Mouse (Mus musculus) MEL (cell line): ENCODE results near the gene 4931409K22Rik. TPM values are rescaled to one million over a fixed set of nuclear protein-coding genes. Genes with fewer than 3 reads are reported as not detected.

Experiments used
- DNase-seq: peaks from one replicate; pipeline ENCODE4 v3.0.0; 2011; ENCODE audit warnings: low read depth, low spot score
- H3K27ac ChIP-seq: 2 replicates; pipeline ENCODE4 v1.5.1; 2012; ENCODE audit warnings: low read depth, mild to moderate bottlenecking, control low read depth, low read length, moderate library complexity; ENCODE audit not compliant: control insufficient read depth
- H3K27me3 ChIP-seq, 2 experiments: fragments of 150-350 bp in 1 of 2; sonication (generic) in 1 of 2; 2 replicates each; pipeline ENCODE4 v1.6.1; 2012; ENCODE audit warnings: low read length in 2 of 2, mild to moderate bottlenecking in 2 of 2, improper control_type of control experiment in 1 of 2, moderate library complexity in 1 of 2; ENCODE audit not compliant: insufficient read depth in 2 of 2, control insufficient read depth in 1 of 2
- H3K36me3 ChIP-seq, 2 experiments: 2 replicates each; pipeline ENCODE4 v1.6.1; 2012 to 2014; ENCODE audit warnings: low read length in 2 of 2, improper control_type of control experiment in 1 of 2, inconsistent platforms in 1 of 2, mild to moderate bottlenecking in 1 of 2; ENCODE audit not compliant: insufficient read depth in 2 of 2, control insufficient read depth in 1 of 2
- H3K4me1 ChIP-seq, 2 experiments: fragments of 150-350 bp in 1 of 2; sonication (generic) in 1 of 2; 2 replicates each; pipeline ENCODE4 v1.6.1; 2012; ENCODE audit warnings: low read length in 2 of 2, improper control_type of control experiment in 1 of 2, mild to moderate bottlenecking in 1 of 2; ENCODE audit not compliant: insufficient read depth in 2 of 2, control insufficient read depth in 1 of 2
- H3K4me3 ChIP-seq, 2 experiments: fragments of 150-350 bp in 1 of 2; sonication (generic) in 1 of 2; 2 replicates each; pipeline ENCODE4 v1.5.1; 2012; ENCODE audit warnings: low read depth in 2 of 2, low read length in 2 of 2, mild to moderate bottlenecking in 2 of 2, moderate library complexity in 2 of 2, control low read depth in 1 of 2, improper control_type of control experiment in 1 of 2; ENCODE audit not compliant: control insufficient read depth in 1 of 2, insufficient read depth in 1 of 2
- H3K79me2 ChIP-seq: 2 replicates; pipeline ENCODE4 v1.6.1; 2012; ENCODE audit warnings: mild to moderate bottlenecking, low read length, moderate library complexity; ENCODE audit not compliant: control insufficient read depth, poor library complexity, insufficient read depth
- H3K9ac ChIP-seq: 2 replicates; pipeline ENCODE4 v1.6.1; 2012; ENCODE audit warnings: low read depth, mild to moderate bottlenecking, control low read depth, low read length, moderate library complexity; ENCODE audit not compliant: control insufficient read depth, poor library complexity, severe bottlenecking
- H3K9me3 ChIP-seq: fragments of 150-350 bp; sonication (generic); replicated peaks from 2 replicates; pipeline ENCODE4 v1.6.1; 2012; ENCODE audit warnings: mild to moderate bottlenecking, low read length, improper control_type of control experiment, moderate library complexity; ENCODE audit not compliant: insufficient read depth
- BHLHE40 ChIP-seq: IDR thresholded peaks from 2 replicates; pipeline ENCODE4 v1.6.1; 2012; ENCODE audit warnings: low read depth, mild to moderate bottlenecking, inconsistent platforms, low read length, improper control_type of control experiment, borderline replicate concordance
- CHD1 ChIP-seq: IDR thresholded peaks from 2 replicates; pipeline ENCODE4 v1.6.1; 2012; ENCODE audit warnings: low read depth, mild to moderate bottlenecking, inconsistent platforms, low read length, improper control_type of control experiment
- CHD2 ChIP-seq: IDR thresholded peaks from 2 replicates; pipeline ENCODE4 v1.6.1; 2011; ENCODE audit warnings: low read length, improper control_type of control experiment
- E2F4 ChIP-seq: IDR thresholded peaks from 2 replicates; pipeline ENCODE4 v1.6.1; 2011; ENCODE audit warnings: low read depth, low read length, improper control_type of control experiment, borderline replicate concordance
- EP300 ChIP-seq, 2 experiments: IDR thresholded peaks; 2 replicates each; pipeline ENCODE4 v1.6.1; 2011; ENCODE audit warnings: improper control_type of control experiment in 2 of 2, low read length in 2 of 2, low read depth in 1 of 2, mild to moderate bottlenecking in 1 of 2
- HCFC1 ChIP-seq: IDR thresholded peaks from 2 replicates; pipeline ENCODE4 v1.6.1; 2012; ENCODE audit warnings: low read depth, mild to moderate bottlenecking, inconsistent platforms, low read length, improper control_type of control experiment, moderate library complexity
- MAFK ChIP-seq: IDR thresholded peaks from 2 replicates; pipeline ENCODE4 v1.6.1; 2011; ENCODE audit warnings: low read depth, mild to moderate bottlenecking, low read length, improper control_type of control experiment, borderline replicate concordance
- MAX ChIP-seq: IDR thresholded peaks from 2 replicates; pipeline ENCODE4 v1.6.1; 2011; ENCODE audit warnings: low read length, improper control_type of control experiment
- MAZ ChIP-seq: IDR thresholded peaks from 2 replicates; pipeline ENCODE4 v1.6.1; 2012; ENCODE audit warnings: low read depth, mild to moderate bottlenecking, inconsistent platforms, low read length, improper control_type of control experiment
- MEF2A ChIP-seq: IDR thresholded peaks from 2 replicates; pipeline ENCODE4 v1.6.1; 2014; ENCODE audit warnings: low read depth, mild to moderate bottlenecking, inconsistent platforms, low read length, improper control_type of control experiment; ENCODE audit not compliant: poor library complexity, insufficient replicate concordance, severe bottlenecking; ENCODE audit errors: extremely low read depth
- MXI1 ChIP-seq: IDR thresholded peaks from 2 replicates; pipeline ENCODE4 v1.6.1; 2011; ENCODE audit warnings: mild to moderate bottlenecking, low read depth, low read length, improper control_type of control experiment
- NELFE ChIP-seq: IDR thresholded peaks from 2 replicates; pipeline ENCODE4 v1.6.1; 2011; ENCODE audit warnings: low read depth, low read length, improper control_type of control experiment
- NRF1 ChIP-seq: IDR thresholded peaks from 2 replicates; pipeline ENCODE4 v1.6.1; 2014; ENCODE audit warnings: low read depth, mild to moderate bottlenecking, inconsistent platforms, low read length, improper control_type of control experiment, moderate library complexity; ENCODE audit not compliant: poor library complexity, insufficient read depth, severe bottlenecking
- SMC3 ChIP-seq: IDR thresholded peaks from 2 replicates; pipeline ENCODE4 v1.6.1; 2011; ENCODE audit warnings: low read depth, low read length, improper control_type of control experiment
- TAL1 ChIP-seq: IDR thresholded peaks from 2 replicates; pipeline ENCODE4 v1.6.1; 2012; ENCODE audit warnings: mild to moderate bottlenecking, inconsistent platforms, low read length, moderate library complexity, mixed read lengths
- UBTF ChIP-seq: IDR thresholded peaks from 2 replicates; pipeline ENCODE4 v1.6.1; 2012; ENCODE audit warnings: low read depth, mild to moderate bottlenecking, inconsistent platforms, low read length, improper control_type of control experiment, moderate library complexity, borderline replicate concordance; ENCODE audit not compliant: insufficient read depth
- USF1 ChIP-seq: IDR thresholded peaks from 2 replicates; pipeline ENCODE4 v1.6.1; 2014; ENCODE audit warnings: low read depth, mild to moderate bottlenecking, inconsistent platforms, low read length, improper control_type of control experiment, moderate library complexity
- ZC3H11A ChIP-seq: IDR thresholded peaks from 2 replicates; pipeline ENCODE4 v1.6.1; 2012; ENCODE audit warnings: low read depth, mild to moderate bottlenecking, inconsistent platforms, low read length, improper control_type of control experiment
- ZKSCAN1 ChIP-seq: IDR thresholded peaks from 2 replicates; pipeline ENCODE4 v1.6.1; 2012; ENCODE audit warnings: low read depth, mild to moderate bottlenecking, inconsistent platforms, low read length, improper control_type of control experiment, moderate library complexity
- polyA plus RNA-seq, 2 experiments: library from polyadenylated mRNA; stranded (reverse) in 1 of 2; unstranded in 1 of 2; fragments of >175 nt in 1 of 2; fragments of >200 nt in 1 of 2; gene quantifications; 2 replicates each; pipeline versions ENCODE4 v1.2.1 to v1.2.4; 2012; ENCODE audit warnings: low replicate concordance in 2 of 2, low read depth in 1 of 2; ENCODE audit not compliant: insufficient read length in 2 of 2, insufficient read depth in 1 of 2, missing spikeins in 1 of 2
- total RNA-seq: library from RNA; depleted of rRNA; stranded (reverse); fragments of 300-350 nt; gene quantifications from 2 replicates; pipeline ENCODE4 v1.2.3, GENCODE M21; 2012

4931409K22Rik gene
- total and polyA plus RNA-seq, 3 experiments, result not detected

GRCm38 (mm10) chr5:24527780-24528179, 28.8 kb downstream of the 4931409K22Rik start:
- peaks cover 3 to 16% of the 10 kb centered on the region in 2 experiments; a peak in 3 of 4 replicates for H3K4me1 ChIP-seq
- TF ChIP-seq E2F4 (no peak), TAL1 (no peak), USF1 (no peak), BHLHE40 (no peak), EP300 (IDR thresholded peaks at IDR 0.05; ENCODE audit: low read depth in 1 of 2, low read length in 2 of 2) (no peak), UBTF (no peak), MXI1 (no peak), MEF2A (no peak), HCFC1 (no peak), MAZ (no peak), MAX (no peak), CHD2 (no peak), MAFK (no peak), SMC3 (no peak), NRF1 (no peak), NELFE (no peak), ZKSCAN1 (no peak)

DNA sequence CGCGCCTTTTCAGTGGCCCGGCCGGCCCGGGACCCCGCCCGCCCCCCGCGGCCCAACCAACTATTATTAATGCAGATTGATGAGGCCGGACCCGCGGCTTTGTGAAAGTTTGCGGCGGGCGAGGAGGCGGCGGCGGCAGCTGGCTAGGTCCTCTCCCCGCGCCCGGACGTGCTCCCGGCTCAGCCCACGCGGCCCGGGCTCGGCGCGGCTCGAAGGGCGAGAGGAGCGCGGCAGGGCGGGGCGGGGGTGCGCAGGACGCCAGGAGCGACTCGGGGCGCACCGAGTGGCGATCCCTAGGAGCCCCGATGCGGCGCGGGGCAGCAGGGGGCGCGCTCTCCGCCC, 29.7 kb downstream of the 4931409K22Rik start, which contains the start of gene Gbx1:
Gbx1 (minus strand) TSS at position 314 of the 342 bp plus-strand sequence.
- TF ChIP-seq USF1 (no peak), ZC3H11A (no peak), CHD1 (no peak)
- no peaks in the 10 kb centered on the region for H3K79me2 ChIP-seq
- H3K9ac ChIP-seq, result no peak within 1 kb of the TSS
- H3K27me3 ChIP-seq, result peaks cover 8 to 14% of the 10 kb centered on the region in 2 experiments
- H3K9me3 ChIP-seq, result no peaks in the 10 kb centered on the region
- no peak for DNase-seq
- H3K27ac ChIP-seq, result no peak within 1 kb of the TSS
- no peak within 1 kb of the TSS for H3K4me3 ChIP-seq
- H3K36me3 ChIP-seq, result peaks cover 0 to 15% of the 10 kb centered on the region in 2 experiments; a peak in 2 of 4 replicates
- H3K4me1 ChIP-seq, result peaks cover 3 to 16% of the 10 kb centered on the region in 2 experiments; a peak in 3 of 4 replicates

More at GRCm38 (mm10) chr5:24527780-24528179, 28.8 kb downstream of the 4931409K22Rik start:
- Histone ChIP-seq H3K36me3 (peaks cover 0 to 15% of the 10 kb centered on the region in 2 experiments; a peak in 2 of 4 replicates), H3K79me2 (no peaks in the 10 kb centered on the region), H3K9me3 (no peaks in the 10 kb centered on the region), H3K9ac (no peak overlapping the region), H3K4me3 (no peak overlapping the region), H3K27me3 (peaks cover 4 to 8% of the 10 kb centered on the region in 2 experiments), H3K27ac (no peak overlapping the region)
- no peak for DNase-seq
